Mouse (Mus musculus) midbrain, embryonic 15.5 days (tissue): ENCODE results near the gene Gm3435. TPM values are rescaled to one million over a fixed set of nuclear protein-coding genes. Genes with fewer than 3 reads are reported as not detected.

Experiments used
- polyA plus RNA-seq: library from polyadenylated mRNA; unstranded; fragments of >200 nt; fragmentation: Nextera tagmentation; extraction: Ambion mirVana; gene quantifications from 2 replicates; pipeline ENCODE4 v1.2.1, GENCODE M21; 2015

Gm3435 gene
- polyA plus RNA-seq, 1 experiment from 2014 or later: 10.5 TPM

Other genes with a start within 250 kb of the Gm3435 start
- 8.2 and 9.0 TPM in 2 replicates for gene Wdr27, start 67.0 kb upstream of the Gm3435 start, polyA plus RNA-seq
- gene 1600012H06Rik, start 67.0 kb upstream of the Gm3435 start, polyA plus RNA-seq: 21.1 and 21.9 TPM in 2 replicates
- gene Phf10, start 48.9 kb upstream of the Gm3435 start, polyA plus RNA-seq: 15.9 and 16.0 TPM in 2 replicates
- gene 9030025P20Rik, start 31.7 kb upstream of the Gm3435 start, polyA plus RNA-seq: 8.3 and 9.6 TPM in 2 replicates
- gene Gm3417, start 31.4 kb upstream of the Gm3435 start, polyA plus RNA-seq: 1.6 TPM in 1 of 2 replicates, not detected in the other
- gene Ermard, start 31.0 kb downstream of the Gm3435 start, polyA plus RNA-seq: 85.6 and 91.8 TPM in 2 replicates
- 0.53 TPM in 1 of 2 replicates, not detected in the other for gene Tcte3, start 31.3 kb downstream of the Gm3435 start, polyA plus RNA-seq
- 3.9 and 5.0 TPM in 2 replicates for gene Gm3448, start 31.4 kb downstream of the Gm3435 start, polyA plus RNA-seq